Mouse (Mus musculus): ENCODE data around the gene Olfml2a.

Olfml2a gene

DNA sequence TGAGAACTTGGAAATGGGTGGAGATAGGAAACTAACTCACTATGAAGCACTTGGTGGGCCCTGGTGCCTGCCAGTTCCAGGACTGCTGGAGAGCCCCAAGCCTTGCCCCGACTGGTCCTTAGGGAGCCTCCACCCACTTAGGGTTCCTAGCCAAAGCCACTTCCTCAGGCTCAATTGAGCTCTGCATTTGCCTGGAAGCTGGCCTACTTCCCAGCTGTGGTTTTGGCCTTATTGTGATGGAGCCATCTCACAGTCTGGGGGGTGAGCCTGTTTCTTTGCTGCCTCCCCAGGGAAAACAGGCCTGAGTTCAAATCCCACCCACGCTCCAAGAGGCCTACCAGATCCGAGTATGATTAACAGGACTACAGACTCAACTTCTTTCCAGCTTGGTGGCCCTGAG, 54.8 kb downstream of the Olfml2a start:
- DNase-seq (ENCODE audit: low read depth, low spot score) = no peak

DNA sequence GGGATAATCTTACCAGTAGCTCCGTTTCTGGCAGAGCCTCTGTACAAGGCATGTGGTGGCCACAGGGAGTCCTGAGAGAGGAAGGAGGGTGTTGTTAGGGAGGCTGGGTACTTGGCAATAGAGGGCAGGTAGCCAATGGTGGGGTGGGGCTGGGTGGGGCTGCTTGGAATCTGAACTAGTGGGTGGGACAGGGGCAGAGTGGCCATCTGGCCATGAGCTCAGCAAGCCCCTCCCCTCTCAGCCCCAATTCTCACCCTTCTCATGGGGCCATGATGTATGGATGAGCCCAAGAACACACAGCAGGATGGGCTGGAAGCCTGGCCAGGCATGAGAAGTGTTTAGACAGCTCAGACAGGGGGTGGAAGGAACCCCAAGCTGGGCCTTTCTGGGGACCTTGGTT, 55.6 kb downstream of the Olfml2a start:
- no peak for DNase-seq (ENCODE audit: low read depth, low spot score)

DNA sequence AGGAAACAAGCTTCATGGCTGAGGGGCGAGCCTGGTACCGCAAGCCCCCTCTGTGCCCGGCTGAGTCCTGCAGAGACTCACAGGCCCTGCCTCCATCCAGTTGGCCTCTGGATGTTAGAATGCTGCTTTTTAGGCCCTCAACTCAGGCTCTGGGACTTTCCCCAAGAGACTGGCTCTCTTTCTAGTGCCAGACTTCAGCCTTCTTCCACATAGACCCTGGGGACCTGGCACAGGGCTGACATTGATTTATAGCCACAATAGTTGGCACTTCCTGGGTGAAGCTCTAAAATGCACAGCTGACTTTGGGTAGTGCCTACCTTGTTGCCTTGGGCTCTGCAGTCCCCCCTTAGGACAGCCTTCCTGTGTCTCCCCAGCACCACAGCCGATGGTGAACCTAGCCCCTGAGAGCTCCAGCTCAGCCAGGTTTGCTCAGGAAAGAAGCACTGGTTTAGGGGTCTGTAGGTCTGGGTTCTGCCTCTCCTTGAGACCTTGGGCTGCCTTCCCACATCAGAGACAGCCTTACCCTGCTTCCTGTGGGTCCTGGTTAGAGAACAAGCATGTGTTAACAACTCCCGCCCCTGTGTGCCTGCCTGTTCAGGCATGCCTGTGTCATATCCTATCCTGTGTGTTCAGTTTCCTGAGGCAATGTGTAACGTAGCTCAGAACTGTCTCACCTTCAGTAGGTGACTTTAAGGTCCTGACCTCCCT, 56.2 kb downstream of the Olfml2a start:
- DNase-seq (ENCODE audit: low read depth, low spot score) = no peak

DNA sequence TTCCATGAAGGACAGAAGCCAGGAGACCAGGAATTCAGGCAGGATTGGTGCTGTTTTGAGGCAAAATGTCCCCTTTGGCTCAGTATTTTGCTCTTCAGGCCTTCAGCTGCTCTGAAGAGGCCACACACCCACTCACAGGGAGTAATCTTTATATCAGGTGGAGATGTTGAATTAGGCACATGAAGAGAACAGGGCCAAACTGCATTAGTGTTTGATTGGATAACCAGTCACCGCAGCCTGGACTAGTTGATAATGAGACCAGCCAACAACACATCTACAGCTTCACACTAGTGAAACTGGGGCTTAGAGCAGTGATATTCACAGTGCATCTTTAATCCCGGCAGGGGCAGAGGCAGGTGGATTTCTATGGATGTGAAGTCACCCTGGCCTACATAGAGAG, 57.2 kb downstream of the Olfml2a start:
- DNase-seq (ENCODE audit: low read depth, low spot score) = no peak

DNA sequence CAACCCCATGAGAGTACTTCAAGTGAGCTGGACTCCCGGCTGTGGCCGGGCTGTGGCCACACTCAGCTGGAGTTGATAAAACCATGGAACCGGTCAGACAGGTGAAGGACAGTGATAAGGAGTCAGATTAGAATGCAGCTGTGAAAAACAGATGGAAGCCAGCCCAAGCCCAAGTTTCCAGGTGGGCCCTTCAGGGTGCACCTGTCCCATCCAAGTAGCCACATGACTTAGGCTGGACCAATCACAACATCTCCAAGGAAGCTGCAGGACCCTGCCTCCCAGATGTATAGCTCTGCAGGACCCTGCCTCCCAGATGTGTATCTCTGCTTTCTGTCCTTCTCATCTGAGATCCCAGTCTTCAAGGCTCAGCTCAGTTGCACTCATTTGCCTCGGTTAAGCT, 60.2 kb downstream of the Olfml2a start:
- DNase-seq (ENCODE audit: low read depth, low spot score) = no peak

DNA sequence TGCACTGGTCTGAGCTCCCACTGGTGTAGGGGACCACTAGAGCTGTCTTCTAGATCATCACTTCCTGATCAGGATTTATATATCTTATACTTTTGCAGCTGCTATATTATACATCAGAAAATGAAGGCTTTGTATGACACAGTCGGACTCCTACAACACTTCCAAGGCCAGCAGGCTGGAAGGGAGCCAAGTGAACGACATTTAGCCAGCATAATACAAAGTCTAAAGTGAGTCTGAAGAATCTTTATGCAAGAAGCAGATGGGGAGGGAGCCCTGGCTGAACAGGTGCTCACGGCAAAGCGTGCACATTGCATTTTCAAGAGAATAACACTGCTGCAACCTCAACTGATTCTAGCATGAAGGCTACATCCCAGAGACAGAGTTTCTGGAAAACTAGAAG, 60.7 kb downstream of the Olfml2a start:
- no peak for DNase-seq (ENCODE audit: low read depth, low spot score)

DNA sequence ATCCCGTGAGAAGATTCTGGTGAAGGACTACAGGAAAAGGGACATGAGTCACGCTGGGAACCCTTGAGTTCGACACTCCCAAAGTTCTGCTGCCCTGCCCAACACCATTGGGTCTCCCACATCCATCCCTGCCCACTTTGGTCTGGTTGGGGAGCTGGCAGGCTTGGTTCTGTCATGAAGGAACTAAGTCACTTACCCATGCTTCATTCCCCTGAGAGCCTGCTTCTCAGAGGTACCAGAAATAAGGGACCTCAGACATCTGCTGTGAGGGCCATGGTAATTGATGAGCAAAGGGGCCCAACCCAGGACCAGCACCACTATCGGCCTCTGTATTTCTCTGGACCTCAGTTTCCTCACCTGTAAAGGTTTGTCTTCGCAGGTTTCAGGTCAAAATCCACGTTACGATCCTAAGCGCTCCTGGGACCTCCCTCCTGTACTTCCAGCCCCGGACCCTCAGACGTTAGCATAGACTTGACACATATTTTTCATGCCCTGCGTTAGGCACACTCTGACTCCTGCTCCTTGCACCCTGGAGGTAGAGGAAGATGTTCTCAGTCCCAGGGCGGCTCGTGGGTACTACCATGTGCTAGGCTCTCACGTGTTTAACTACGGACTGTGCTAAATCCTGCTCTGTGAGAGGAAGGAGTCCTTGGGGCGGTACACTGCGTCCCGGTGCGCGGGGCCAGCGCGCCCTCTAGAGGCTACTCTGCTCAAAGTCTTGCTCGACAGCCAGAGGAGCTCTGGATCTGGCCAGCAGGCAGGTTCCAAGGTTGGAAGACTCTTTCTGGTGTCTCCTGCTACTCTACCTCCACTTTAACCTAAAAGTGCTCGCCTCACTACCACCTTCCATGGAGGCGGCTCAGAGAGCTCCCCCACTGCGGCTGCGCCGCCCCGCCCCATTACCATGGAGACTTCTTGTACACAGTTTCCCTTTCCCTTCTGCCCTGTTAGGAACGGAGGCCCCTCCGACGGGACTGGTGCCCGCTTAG, 65.9 kb downstream of the Olfml2a start, which contains the start of gene Wdr38:
TSS of gene Wdr38 (plus strand) at position 91 of the 989 bp plus-strand sequence.
- DNase-seq (ENCODE audit: low read depth, low spot score) = peak; percentile 92

DNA sequence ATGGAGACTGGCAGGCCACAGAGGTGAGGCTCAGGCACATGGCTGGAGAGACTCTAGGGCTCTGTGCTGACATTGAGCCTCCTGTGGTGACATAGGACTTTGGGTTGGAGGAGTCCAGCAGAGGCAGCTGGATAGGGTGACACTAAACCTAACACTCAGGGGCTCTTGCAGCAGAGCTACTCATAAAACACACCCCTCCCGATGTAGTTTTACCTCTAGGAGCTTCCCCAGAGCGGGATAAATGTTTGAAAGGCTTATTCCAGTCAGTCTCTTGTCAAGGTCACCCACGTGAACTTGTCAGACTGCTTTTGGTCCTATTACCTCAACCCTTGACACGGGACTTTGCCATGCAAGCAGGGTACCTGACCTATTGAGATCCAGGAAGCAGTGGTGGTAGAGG, 67.6 kb downstream of the Olfml2a start:
- peak; percentile 41 for DNase-seq (ENCODE audit: low read depth, low spot score)

DNA sequence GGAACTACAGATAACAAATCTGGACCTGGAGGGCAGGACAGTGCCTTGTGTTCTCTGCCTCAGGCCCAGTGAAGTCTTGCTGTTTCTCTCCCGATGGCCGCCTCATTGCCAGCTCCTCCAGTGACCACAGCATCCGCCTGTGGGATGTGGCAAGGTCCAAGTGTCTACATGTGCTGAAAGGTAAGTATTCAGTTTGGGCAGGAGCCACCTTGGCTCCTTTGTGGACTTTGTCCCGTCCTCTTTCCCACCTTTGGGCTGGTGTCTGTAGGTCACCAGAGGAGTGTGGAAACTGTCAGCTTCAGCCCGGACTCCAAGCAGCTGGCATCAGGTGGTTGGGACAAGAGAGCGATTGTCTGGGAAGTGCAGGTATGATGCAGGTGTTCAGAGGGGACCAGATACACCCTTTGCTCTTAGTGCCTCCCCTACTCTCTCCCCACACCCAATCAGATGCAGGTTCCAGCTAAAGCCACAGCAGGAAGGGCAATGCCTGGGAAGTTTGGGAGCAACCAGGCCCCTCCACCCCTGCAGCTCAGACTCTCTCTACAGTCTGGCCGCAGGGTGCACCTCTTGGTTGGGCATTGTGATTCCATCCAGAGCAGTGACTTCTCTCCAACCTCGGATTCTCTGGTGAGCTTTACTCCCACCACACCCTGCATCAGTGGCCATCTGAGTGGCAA, 68.3 kb downstream of the Olfml2a start:
- peak; percentile 29 for DNase-seq (ENCODE audit: low read depth, low spot score)

DNA sequence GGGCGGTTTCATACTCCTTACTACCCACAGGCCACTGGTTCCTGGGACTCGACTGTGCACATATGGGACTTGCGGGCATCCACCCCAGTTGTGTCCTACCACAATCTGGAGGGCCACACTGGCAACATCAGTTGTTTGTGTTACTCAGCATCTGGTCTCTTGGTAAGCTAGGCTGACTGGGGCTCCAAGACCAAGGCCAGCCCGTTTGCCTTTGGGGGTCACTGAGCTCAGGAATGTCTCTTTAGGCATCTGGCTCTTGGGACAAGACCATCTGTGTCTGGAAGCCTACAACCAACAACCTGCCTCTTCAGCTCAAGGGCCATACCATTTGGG, 68.8 kb downstream of the Olfml2a start:
- DNase-seq (ENCODE audit: low read depth, low spot score) = no peak

DNA sequence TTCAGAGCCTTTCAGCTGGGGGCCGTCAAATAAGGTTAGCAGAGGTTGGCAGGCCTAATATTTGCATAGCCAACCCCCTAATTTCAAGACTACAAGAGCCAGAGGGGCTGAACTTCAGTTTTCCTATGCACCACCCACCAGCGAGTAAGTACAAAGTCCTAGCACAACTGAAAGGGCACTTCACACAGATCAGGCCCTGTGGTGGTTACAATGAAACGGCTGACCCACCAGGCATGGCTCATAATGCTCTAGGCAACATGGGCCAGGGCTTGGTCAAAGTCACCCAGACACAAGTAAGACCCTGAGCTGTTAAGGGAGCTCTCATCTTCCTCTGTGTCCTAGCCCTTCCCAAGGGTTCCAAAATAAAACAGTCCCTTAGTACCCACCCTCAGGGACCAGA, 70.1 kb downstream of the Olfml2a start:
- DNase-seq (ENCODE audit: low read depth, low spot score) = no peak

DNA sequence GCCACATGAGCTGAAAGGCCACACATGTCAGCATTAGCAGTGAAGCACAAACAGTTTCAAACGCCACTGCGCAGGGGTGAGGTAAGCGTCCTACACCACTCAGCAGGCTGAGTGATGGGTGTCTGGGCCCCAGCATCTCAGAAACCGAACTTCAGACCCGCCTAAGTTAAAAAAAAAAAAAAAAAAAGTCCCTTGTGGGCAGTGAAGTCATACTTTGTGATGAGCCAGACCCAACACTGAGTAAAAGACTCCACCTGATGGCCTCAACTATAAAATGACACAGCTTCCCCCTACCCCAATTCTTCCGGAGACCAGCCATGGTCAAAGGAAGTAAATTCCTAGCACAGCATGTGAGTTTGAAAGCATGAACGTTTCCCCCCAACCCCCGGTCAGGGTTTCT, 71.3 kb downstream of the Olfml2a start:
- DNase-seq (ENCODE audit: low read depth, low spot score) = no peak

DNA sequence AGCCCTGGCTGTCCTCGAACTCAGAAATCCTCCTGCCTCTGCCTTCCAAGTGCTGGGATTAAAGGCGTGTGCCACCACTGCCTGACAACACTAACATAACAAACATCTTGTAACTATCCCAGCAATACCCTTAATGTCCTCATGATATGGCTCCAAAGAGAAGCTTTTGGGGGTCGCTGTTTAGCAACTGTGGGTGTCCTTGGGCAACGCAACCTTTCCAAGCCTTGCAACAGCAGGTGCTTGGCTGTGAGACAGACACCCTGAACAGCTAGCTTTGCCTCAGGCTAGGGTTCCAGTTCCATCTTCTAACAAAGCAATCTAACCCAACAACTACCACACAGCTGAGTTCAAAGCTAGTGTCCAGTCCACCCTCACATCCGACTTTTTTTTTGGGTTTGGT, 71.7 kb downstream of the Olfml2a start:
- DNase-seq (ENCODE audit: low read depth, low spot score) = no peak

DNA sequence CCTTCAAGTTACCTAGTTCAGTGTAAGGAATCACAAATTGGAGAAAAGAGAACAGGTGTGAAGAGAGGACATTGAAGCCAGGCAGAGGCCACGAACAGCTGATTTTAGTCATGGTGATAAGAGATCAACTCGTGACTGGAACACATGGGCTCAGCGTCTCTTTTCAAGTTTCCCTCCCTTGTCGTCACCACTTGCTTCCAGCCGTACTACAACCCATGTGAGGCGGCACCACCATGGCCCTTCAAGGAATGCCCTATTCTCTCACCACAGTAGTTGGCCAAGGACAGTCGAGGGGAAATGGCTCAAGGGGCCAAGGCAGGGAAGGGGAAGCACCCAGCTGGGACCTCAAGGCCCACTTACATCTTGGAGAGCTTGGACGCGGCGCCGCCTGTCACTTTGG, 72.6 kb downstream of the Olfml2a start:
- DNase-seq (ENCODE audit: low read depth, low spot score) = no peak

DNA sequence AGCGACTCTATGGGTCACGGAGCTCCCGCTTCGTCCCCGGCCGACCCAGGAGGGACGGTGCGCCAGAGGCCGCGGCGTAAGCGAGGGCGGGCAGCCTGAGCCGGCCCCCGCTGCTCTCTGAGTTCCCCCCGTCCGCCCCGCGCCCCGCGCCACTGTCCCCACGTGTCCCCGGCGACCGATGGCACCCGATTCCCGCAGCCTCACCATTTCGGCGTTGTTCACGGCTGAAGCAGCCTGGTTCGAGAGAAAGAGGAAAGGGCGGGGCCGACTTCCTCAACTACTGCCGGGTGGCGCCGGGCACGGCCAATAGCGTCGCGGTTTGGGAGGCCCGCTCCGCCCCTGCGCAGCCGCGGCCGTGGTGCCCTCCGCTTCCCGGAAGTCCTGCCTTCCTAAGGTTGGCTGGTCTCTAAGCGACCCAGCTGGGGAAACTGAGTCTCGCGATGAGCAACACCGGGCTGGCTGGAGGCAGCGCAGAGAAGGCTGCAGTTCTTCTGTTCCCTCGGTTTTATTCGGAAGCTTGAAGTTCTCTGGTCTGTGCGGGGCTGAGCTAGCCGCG, 73.2 kb downstream of the Olfml2a start, which contains the start of gene Arpc5l:
TSS of gene Arpc5l (plus strand) at position 469 of the 556 bp plus-strand sequence.
- peak; percentile 95 for DNase-seq (ENCODE audit: low read depth, low spot score)

DNA sequence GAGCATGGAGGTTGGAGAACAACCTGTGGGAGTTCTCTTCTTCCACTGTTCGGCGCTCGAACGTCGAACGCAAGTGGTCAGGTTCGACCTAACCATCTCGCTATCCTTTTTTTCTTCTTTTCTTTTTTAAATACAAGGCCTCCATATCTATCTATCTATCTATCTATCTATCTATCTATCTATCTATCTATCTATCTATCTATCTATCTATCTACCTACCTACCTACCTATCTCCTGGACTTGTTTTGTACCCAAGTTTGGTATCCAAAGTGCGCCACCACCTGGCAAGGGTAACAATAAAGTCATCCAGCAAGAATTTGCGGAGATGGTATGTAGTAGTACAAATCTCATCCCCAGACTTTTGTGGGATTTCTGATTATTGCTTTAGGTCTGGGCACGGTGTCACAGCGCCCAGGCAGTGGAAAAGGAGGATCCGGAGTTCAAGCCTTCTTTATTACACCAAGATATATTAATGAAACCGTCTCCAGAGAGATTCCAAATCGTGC, 73.8 kb downstream of the Olfml2a start, which contains the start of gene Rpl35:
TSS of gene Rpl35 (minus strand) at position 51 of the 506 bp plus-strand sequence.
- DNase-seq (ENCODE audit: low read depth, low spot score) = peak; percentile 86

DNA sequence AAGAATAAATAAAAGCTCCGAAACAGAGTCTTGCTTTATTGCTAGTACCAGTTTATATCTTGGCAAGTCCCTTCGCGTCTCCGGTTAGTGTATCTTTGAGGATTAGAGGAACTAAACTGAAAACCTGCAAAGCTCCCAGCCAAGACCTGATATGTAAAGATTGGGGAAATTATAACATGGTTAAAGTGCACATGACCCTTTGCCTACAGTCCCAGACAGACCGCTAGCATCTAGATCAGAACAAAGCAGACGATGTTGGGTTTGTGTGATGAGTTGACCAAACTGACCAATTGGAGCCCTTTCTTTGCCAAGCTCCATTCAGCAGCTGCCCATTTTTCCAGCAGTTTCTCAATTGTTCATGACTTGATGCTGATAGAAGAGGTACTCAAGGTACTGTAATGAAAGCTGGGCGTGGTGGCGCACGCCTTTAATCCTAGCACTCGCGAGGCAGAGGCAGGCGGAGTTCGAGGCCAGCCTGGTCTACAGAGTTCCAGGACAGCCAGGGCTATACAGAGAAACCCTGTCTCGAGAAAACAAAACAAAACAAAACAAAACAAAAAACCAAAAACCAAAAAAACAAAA, 74.5 kb downstream of the Olfml2a start:
- peak; percentile 69 for DNase-seq (ENCODE audit: low read depth, low spot score)

DNA sequence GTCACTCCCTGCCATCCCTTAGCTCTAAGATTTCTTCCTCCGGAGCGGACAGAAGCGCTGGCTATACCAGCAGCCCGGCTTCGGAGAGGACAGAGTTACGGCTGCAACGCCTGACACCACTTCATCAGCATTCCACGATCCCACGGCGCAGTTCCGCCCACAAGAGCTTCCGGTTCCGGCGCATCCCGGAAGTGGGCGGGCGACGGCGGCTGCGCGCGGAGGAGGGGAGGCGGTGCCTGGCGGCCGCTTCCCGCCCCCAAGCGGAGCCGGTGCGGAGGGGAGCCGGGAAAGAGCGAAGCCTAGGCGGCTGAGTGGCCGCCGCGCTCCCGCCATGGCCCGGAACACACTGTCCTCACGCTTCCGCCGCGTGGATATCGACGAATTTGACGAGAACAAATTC, 76.1 kb downstream of the Olfml2a start:
- peak; percentile 96 for DNase-seq (ENCODE audit: low read depth, low spot score)

DNA sequence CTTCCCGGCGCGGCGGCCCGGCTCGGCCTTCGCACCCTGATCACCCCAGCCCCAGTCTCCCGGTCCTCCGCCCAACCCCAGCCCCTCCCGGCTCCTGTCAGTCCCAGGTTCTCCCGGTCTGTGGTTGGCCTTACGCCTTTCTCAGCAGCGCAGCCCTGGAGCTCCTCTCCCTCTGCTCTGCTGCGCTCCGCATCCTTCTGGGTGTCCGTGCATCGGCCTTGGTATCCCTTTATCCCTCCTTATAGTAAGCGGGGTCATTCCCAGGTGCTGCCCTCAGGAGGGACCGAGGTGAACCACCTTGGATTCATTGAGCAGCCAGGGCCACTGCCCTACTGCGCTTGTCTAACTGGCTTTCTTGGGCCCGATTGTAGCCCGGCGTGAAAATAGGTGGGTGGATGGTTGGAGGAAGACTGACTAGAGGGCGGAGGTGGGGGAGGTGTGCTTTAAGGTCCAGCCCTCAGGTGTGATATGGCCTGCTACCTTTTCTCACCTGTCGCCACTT, 76.6 kb downstream of the Olfml2a start:
- no peak for DNase-seq (ENCODE audit: low read depth, low spot score)

DNA sequence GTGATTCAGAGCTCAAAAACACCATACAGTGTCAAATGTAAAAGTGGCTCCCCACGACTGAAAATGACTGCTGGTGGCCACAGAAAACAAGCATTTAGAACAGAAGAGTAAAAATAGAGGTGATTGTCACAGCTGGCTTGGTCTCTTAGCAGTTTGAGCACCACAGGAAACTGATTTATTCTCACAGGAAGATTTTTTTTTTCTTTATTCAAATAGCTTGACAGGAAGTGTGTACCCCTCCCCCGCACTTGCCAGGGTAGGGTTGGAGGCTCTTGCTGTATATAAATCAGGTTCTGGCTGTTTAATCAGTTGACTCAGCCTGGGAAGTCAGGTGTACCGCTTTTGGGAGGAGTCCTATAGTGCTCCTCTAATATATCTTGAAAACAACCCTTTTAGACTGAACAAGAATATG, 77.2 kb downstream of the Olfml2a start:
- DNase-seq (ENCODE audit: low read depth, low spot score) = peak; percentile 92

DNA sequence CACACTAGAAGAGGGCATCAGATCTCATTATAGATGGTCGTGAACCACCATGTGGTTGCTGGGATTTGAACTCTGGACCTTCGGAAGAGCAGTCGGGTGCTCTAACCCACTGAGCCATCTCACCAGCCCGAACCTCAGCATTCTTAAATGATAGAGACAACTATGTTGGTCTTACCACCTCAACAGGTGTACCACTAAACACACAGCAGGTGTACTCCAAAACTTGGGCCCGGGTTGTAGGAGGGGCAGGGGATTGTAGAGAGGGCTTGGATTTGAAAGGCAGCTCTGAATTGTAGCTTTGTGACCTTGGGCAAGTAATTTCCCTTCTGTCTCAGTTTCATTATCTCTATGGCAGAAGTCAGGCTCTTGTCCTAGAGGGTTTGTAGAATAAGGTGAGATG, 78.4 kb downstream of the Olfml2a start:
- peak; percentile 59 for DNase-seq (ENCODE audit: low read depth, low spot score)

Data from A20 (cell line).